Mouse (Mus musculus) CH12.LX (cell line): ENCODE measurements around the gene Gm47429. TPM values are rescaled to one million over a fixed set of nuclear protein-coding genes. Genes with fewer than 3 reads are reported as not detected.
"Not testable (repeated sequence)": the region's sequence is repeated elsewhere in the genome, so short reads cannot be mapped to it uniquely, and the experiment has no call there.

Experiments
- DNase-seq: peaks from one replicate; pipeline ENCODE4 v3.0.0-alpha.2; 2013; ENCODE audit errors: extremely low read depth
- H3K27ac ChIP-seq: 2 replicates; pipeline ENCODE4 v1.5.1; 2012; ENCODE audit warnings: low read depth, mild to moderate bottlenecking, control low read depth, moderate library complexity; ENCODE audit not compliant: insufficient read depth
- H3K27me3 ChIP-seq: replicated peaks from 2 replicates; pipeline ENCODE3; 2012; ENCODE audit warnings: inconsistent platforms
- H3K36me3 ChIP-seq, 2 experiments: replicated peaks in 1 of 2; 2 replicates each; pipeline versions ENCODE3 to v1.6.1; 2012; ENCODE audit warnings: inconsistent platforms in 1 of 2, low read length in 1 of 2, mild to moderate bottlenecking in 1 of 2, mixed read lengths in 1 of 2, moderate library complexity in 1 of 2; ENCODE audit not compliant: control insufficient read depth in 1 of 2, insufficient read depth in 1 of 2
- H3K4me1 ChIP-seq, 2 experiments: 2 replicates each; pipeline ENCODE4 v1.6.1; 2012; ENCODE audit warnings: inconsistent platforms in 1 of 2, moderate library complexity in 1 of 2; ENCODE audit not compliant: insufficient read depth in 2 of 2, control insufficient read depth in 1 of 2
- H3K4me2 ChIP-seq: 2 replicates; pipeline ENCODE4 v1.6.1; 2012; ENCODE audit warnings: low read depth, mild to moderate bottlenecking, control low read depth; ENCODE audit not compliant: poor library complexity, insufficient read depth, severe bottlenecking
- H3K4me3 ChIP-seq, 3 experiments: fragments of 150-350 bp in 1 of 3; sonication (generic) in 1 of 3; replicated peaks in 1 of 3; 2 replicates each; pipeline versions ENCODE3 to v1.5.1; 2011 to 2012; ENCODE audit warnings: low read depth in 2 of 3, low read length in 2 of 3, mild to moderate bottlenecking in 2 of 3, moderate library complexity in 2 of 3, control low read depth in 1 of 3, improper control_type of control experiment in 1 of 3, inconsistent platforms in 1 of 3, mixed read lengths in 1 of 3; ENCODE audit not compliant: poor library complexity in 1 of 3
- H3K79me2 ChIP-seq: replicated peaks from 2 replicates; pipeline ENCODE4 v1.6.1; 2012; ENCODE audit warnings: mild to moderate bottlenecking, moderate library complexity; ENCODE audit not compliant: control insufficient read depth, poor library complexity, insufficient read depth, severe bottlenecking; ENCODE audit errors: extremely low read depth
- H3K9ac ChIP-seq: 2 replicates; pipeline ENCODE4 v1.6.1; 2012; ENCODE audit warnings: low read depth, mild to moderate bottlenecking, control low read depth, moderate library complexity; ENCODE audit not compliant: insufficient read depth
- H3K9me3 ChIP-seq: replicated peaks from 2 replicates; pipeline ENCODE3; 2012; ENCODE audit warnings: low read length, inconsistent platforms, mixed read lengths
- BHLHE40 ChIP-seq: IDR thresholded peaks from 2 replicates; pipeline ENCODE4 v1.6.1; 2011; ENCODE audit warnings: mild to moderate bottlenecking, low read depth, low read length, improper control_type of control experiment
- CHD2 ChIP-seq: IDR thresholded peaks from 2 replicates; pipeline ENCODE4 v1.6.1; 2011; ENCODE audit warnings: low read length, improper control_type of control experiment
- E2F4 ChIP-seq: IDR thresholded peaks from 2 replicates; pipeline ENCODE4 v1.6.1; 2011; ENCODE audit warnings: low read depth, low read length, improper control_type of control experiment; ENCODE audit not compliant: insufficient replicate concordance
- ETS1 ChIP-seq: conservative IDR thresholded peaks from 2 replicates; pipeline ENCODE4 v1.6.1; 2012; ENCODE audit warnings: low read depth, mild to moderate bottlenecking, inconsistent platforms, low read length, improper control_type of control experiment, moderate library complexity
- GABPA ChIP-seq: IDR thresholded peaks from 2 replicates; pipeline ENCODE4 v1.6.1; 2012; ENCODE audit warnings: low read depth, low read length, improper control_type of control experiment, inconsistent platforms; ENCODE audit not compliant: insufficient replicate concordance
- HCFC1 ChIP-seq: IDR thresholded peaks from 2 replicates; pipeline ENCODE4 v1.6.1; 2012; ENCODE audit warnings: low read depth, mild to moderate bottlenecking, inconsistent platforms, low read length, improper control_type of control experiment
- IRF4 ChIP-seq: IDR thresholded peaks from 2 replicates; pipeline ENCODE4 v1.6.1; 2014; ENCODE audit warnings: low read depth, mild to moderate bottlenecking, inconsistent platforms, low read length, improper control_type of control experiment
- JUN ChIP-seq: IDR thresholded peaks from 2 replicates; pipeline ENCODE4 v1.6.1; 2011; ENCODE audit warnings: low read depth, mild to moderate bottlenecking, low read length, improper control_type of control experiment, moderate library complexity; ENCODE audit not compliant: insufficient read depth
- KAT2A ChIP-seq: IDR thresholded peaks from 2 replicates; pipeline ENCODE4 v1.6.1; 2012; ENCODE audit warnings: low read length, improper control_type of control experiment, inconsistent platforms; ENCODE audit not compliant: insufficient replicate concordance
- MAFK ChIP-seq: IDR thresholded peaks from 2 replicates; pipeline ENCODE4 v1.6.1; 2011; ENCODE audit warnings: low read length, improper control_type of control experiment; ENCODE audit not compliant: insufficient replicate concordance
- MAX ChIP-seq: IDR thresholded peaks from 2 replicates; pipeline ENCODE4 v1.6.1; 2011; ENCODE audit warnings: low read length, improper control_type of control experiment
- MAZ ChIP-seq: IDR thresholded peaks from 2 replicates; pipeline ENCODE4 v1.6.1; 2012; ENCODE audit warnings: low read depth, mild to moderate bottlenecking, inconsistent platforms, low read length, improper control_type of control experiment, moderate library complexity
- MEF2A ChIP-seq: IDR thresholded peaks from 2 replicates; pipeline ENCODE4 v1.6.1; 2014; ENCODE audit warnings: low read depth, mild to moderate bottlenecking, inconsistent platforms, low read length, improper control_type of control experiment, borderline replicate concordance
- MXI1 ChIP-seq: IDR thresholded peaks from 2 replicates; pipeline ENCODE4 v1.6.1; 2011; ENCODE audit warnings: mild to moderate bottlenecking, low read depth, low read length, improper control_type of control experiment
- MYC ChIP-seq: IDR thresholded peaks from 2 replicates; pipeline ENCODE4 v1.6.1; 2011; ENCODE audit warnings: low read depth, mild to moderate bottlenecking, improper control_type of control experiment, low read length
- NRF1 ChIP-seq: IDR thresholded peaks from 2 replicates; pipeline ENCODE4 v1.6.1; 2014; ENCODE audit warnings: low read depth, mild to moderate bottlenecking, inconsistent platforms, low read length, improper control_type of control experiment, moderate library complexity
- POLR2AphosphoS2 ChIP-seq: IDR thresholded peaks from 2 replicates; pipeline ENCODE4 v1.6.1; 2011; ENCODE audit warnings: low read depth, low read length, improper control_type of control experiment
- SIN3A ChIP-seq: IDR thresholded peaks from 2 replicates; pipeline ENCODE4 v1.6.1; 2012; ENCODE audit warnings: low read length, improper control_type of control experiment, inconsistent platforms
- TBP ChIP-seq: conservative IDR thresholded peaks from 2 replicates; pipeline ENCODE4 v1.6.1; 2011; ENCODE audit warnings: low read depth, low read length, improper control_type of control experiment
- TCF12 ChIP-seq: IDR thresholded peaks from 2 replicates; pipeline ENCODE4 v1.6.1; 2014; ENCODE audit warnings: low read depth, mild to moderate bottlenecking, inconsistent platforms, low read length, improper control_type of control experiment
- UBTF ChIP-seq: IDR thresholded peaks from 2 replicates; pipeline ENCODE4 v1.6.1; 2012; ENCODE audit warnings: low read depth, mild to moderate bottlenecking, inconsistent platforms, low read length, improper control_type of control experiment, moderate library complexity
- USF1 ChIP-seq: IDR thresholded peaks from 2 replicates; pipeline ENCODE4 v1.6.1; 2014; ENCODE audit warnings: low read depth, mild to moderate bottlenecking, inconsistent platforms, low read length, improper control_type of control experiment
- USF2 ChIP-seq: conservative IDR thresholded peaks from 2 replicates; pipeline ENCODE4 v1.6.1; 2011; ENCODE audit warnings: low read depth, low read length, improper control_type of control experiment
- ZC3H11A ChIP-seq: IDR thresholded peaks from 2 replicates; pipeline ENCODE4 v1.6.1; 2012; ENCODE audit warnings: low read depth, mild to moderate bottlenecking, inconsistent platforms, low read length, improper control_type of control experiment
- ZKSCAN1 ChIP-seq: IDR thresholded peaks from 2 replicates; pipeline ENCODE4 v1.6.1; 2012; ENCODE audit warnings: low read depth, inconsistent platforms, low read length, improper control_type of control experiment, borderline replicate concordance
- dilution Hi-C: fragments of 300-500 bp; cut with MboI; formaldehyde crosslinking; loops from 2 replicates; pipeline ENCODE4 v1.14.3; 2020; ENCODE audit warnings: low sequenced_read_pairs; ENCODE audit not compliant: extremely low pct_unique_long_range_greater_than_20kb, extremely low pct_ligation_motif_present
- in situ Hi-C: fragments of 300-500 bp; cut with MboI; formaldehyde crosslinking; loops from 3 replicates; pipeline ENCODE4 v1.14.3; 2019; ENCODE audit warnings: low sequenced_read_pairs, low pct_ligation_motif_present, low pct_unique_long_range_greater_than_20kb, mixed read lengths
- polyA plus RNA-seq: library from polyadenylated mRNA; unstranded; fragments of >175 nt; gene quantifications from 2 replicates; pipeline ENCODE4 v1.2.1, GENCODE M21; 2012; ENCODE audit warnings: low read depth; ENCODE audit not compliant: insufficient read length
- total RNA-seq, 2 experiments: library from RNA; depleted of rRNA; stranded (reverse); fragments of 300-350 nt in 1 of 2; fragments of >200 nt in 1 of 2; gene quantifications; 2 replicates each; pipeline ENCODE4 v1.2.3; 2012 to 2014

The Gm47429 gene
- total and polyA plus RNA-seq, 3 experiments, result not detected

- in situ Hi-C loops, result no loop called here
- no peak for TF ChIP-seq UBTF
- TF ChIP-seq IRF4, result no peak
- no peak for TF ChIP-seq MAFK
- no peak for TF ChIP-seq MYC
- no peak for TF ChIP-seq MAX
- TF ChIP-seq NRF1, result no peak
- TF ChIP-seq HCFC1, result no peak
- no peak for TF ChIP-seq MEF2A
- TF ChIP-seq ZC3H11A, result no peak
- no peak for TF ChIP-seq ETS1
- no peak for TF ChIP-seq BHLHE40
- TF ChIP-seq MXI1, result no peak
- no peak for TF ChIP-seq ZKSCAN1
- no peak for TF ChIP-seq TCF12
- no peak for TF ChIP-seq CHD2
- TF ChIP-seq JUN, result no peak
- no peak for TF ChIP-seq USF2
- TF ChIP-seq POLR2AphosphoS2, result no peak
- no peak for TF ChIP-seq SIN3A
These were observed 23.3 kb upstream of the Gm47429 start, which contains the start of gene Nutm2 for GRCm38 (mm10) chr13:50467007-50467406. Gene Nutm2, plus strand, starts transcription at chr13:50467307.

DNA sequence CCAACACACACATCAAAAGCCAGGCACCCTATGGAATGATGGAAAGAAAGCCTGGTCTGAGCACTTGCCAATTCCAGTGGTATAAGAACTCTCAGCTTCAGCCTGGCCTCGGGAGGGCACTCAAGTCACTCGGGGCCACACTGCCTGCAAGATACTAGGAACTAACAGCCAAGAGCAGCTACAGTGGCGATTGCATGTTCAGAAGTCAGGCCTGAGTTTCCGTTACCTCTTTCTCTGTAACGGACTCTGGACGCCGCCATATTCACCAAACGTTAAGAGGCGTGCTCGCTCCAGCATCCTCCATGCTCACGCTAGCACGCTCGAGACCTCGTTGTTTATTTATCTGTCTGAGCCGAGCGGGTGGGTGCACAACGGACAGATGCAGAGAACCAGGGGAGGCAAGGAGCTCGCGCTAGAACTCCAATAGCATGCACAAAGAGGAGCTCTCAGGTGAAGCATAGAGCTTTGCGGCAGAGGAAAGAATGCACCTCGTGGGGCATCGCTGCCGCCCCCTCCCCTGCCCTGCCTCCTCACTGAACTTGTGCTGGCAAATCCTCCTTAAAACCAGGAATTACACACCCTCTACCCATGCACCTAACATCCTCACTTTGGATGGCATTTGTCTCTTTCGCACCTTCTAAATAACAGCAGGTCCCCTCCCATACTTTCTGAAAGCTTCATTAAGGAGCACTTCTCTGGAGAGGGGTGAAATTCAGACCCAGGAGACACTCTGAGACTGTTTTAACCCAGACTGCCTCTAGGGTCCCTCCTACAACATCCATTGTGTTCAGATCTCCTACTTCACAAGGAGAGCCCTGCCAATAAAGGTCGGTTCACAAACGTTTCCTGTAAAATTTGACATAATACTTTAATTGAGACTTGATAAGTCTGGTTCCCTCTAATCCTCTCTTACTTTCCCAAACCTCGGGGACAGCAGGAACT is 21.2 kb upstream of the Gm47429 start:
- no peak overlapping the region for H3K4me2 ChIP-seq
- no peak overlapping the region for H3K27ac ChIP-seq
- no peaks in the 10 kb centered on the region for H3K79me2 ChIP-seq
- peaks cover 62% of the 10 kb centered on the region for H3K27me3 ChIP-seq
- TF ChIP-seq POLR2AphosphoS2, result no peak
- no peak for TF ChIP-seq BHLHE40
- TF ChIP-seq MAZ, result no peak
- no peak for TF ChIP-seq E2F4
- no peak for TF ChIP-seq TBP
- no peak for TF ChIP-seq MAX
- TF ChIP-seq GABPA, result no peak
- no peak for TF ChIP-seq USF1
- no peak for TF ChIP-seq MEF2A
- no peak for TF ChIP-seq ZC3H11A
- no peak for TF ChIP-seq KAT2A
- TF ChIP-seq, all 38 proteins: peak for 0
- in situ Hi-C loops, result no loop called here
- dilution Hi-C loops, result no loop called here
- no peak overlapping the region for H3K9ac ChIP-seq
- H3K4me1 ChIP-seq, result no peaks in the 10 kb centered on the region
- DNase-seq, result no peak
- no peaks in the 10 kb centered on the region for H3K36me3 ChIP-seq
- H3K4me3 ChIP-seq, result no peak overlapping the region
- H3K9me3 ChIP-seq, result no peaks in the 10 kb centered on the region

More at GRCm38 (mm10) chr13:50467007-50467406, 23.3 kb upstream of the Gm47429 start, which contains the start of gene Nutm2:
- Histone ChIP-seq H3K79me2 (no peaks in the 10 kb centered on the region), H3K27me3 (peaks cover 66% of the 10 kb centered on the region), H3K4me2 (no peak within 1 kb of the TSS), H3K4me1 (no peaks in the 10 kb centered on the region), H3K27ac (no peak within 1 kb of the TSS), H3K4me3 (no peak within 1 kb of the TSS), H3K9ac (no peak within 1 kb of the TSS), H3K36me3 (no peaks in the 10 kb centered on the region), H3K9me3 (no peaks in the 10 kb centered on the region)
- dilution Hi-C loops, result no loop called here
- no peak for DNase-seq

DNA sequence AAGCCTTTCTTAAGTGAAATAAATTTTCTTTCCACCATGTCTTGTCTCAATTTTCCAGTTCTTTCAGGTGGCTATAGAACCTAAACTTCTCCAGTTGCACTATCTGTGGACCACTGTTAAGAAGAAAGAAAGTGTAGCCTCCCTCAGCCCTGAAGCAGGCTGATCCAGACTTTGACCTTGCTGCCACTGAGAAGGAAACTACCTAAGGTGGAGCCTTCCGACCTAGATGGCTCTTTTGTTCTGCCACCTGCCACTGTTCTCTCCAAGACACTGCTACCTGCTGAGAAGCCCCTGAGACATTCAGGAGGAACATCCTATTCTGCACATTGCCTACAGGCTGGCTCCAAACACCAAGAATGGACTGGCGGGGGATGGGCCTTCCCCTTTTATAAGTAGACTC is 16.7 kb upstream of the Gm47429 start:
- H3K36me3 ChIP-seq, H3K9ac ChIP-seq, DNase-seq: not testable (repeated sequence)

More for the DNA sequence above, 16.7 kb upstream of the Gm47429 start:
- H3K4me1 ChIP-seq, H3K79me2 ChIP-seq, H3K4me2 ChIP-seq, H3K4me3 ChIP-seq, H3K27ac ChIP-seq, H3K9me3 ChIP-seq, in situ Hi-C loops, dilution Hi-C loops: not testable (repeated sequence)
- H3K27me3 ChIP-seq, result peaks cover 31% of the 10 kb centered on the region
